Mouse (Mus musculus): Measurements from ENCODE around the gene Olfr800. TPM values are rescaled to one million over a fixed set of nuclear protein-coding genes. Genes with fewer than 3 reads are reported as not detected.

The Olfr800 gene
- not detected for total RNA-seq (2023)

DNA sequence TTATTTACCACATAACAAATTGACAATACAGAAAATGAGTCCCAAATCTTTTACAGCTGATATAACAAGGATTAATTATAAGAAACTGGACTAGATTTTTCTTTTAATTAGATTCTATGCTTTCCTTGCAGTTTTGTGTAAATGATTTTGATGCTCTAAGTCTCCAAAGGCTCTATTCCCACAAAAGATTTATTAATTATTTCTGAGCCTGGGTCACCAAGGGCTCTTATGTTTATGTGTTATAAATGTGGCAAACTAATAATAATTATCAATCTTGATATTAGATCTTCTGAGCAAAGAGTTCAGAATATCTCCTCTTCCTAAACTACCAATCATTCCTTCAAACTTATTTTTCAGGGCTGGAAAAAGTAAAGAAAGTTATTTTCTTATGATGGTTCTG lies at the start of gene Olfr800:
Gene Olfr800 (plus strand): TSS at position 301 of the 400 bp plus-strand sequence.

DNA sequence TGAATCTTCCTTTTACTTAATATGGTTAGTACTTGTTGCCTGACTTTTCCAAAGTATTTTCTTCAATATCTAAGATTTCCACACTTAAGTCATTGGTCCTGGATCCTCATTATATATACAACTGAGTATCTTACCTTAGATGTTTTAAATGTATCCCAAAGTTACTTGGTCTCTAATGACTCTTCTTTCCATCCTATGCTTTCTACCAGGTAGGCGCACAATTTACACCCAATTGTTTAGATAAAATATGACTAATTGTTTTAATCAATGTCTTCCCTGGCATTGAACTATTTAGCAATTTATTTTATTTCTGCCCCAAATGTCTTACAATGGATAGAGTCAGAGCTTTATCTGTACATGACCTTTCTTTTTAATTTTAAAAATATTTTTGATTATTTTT lies 45.0 kb upstream of the Olfr800 start, which contains the start of gene Olfr796:
Gene Olfr796 (minus strand): TSS at position 101 of the 400 bp plus-strand sequence.

DNA sequence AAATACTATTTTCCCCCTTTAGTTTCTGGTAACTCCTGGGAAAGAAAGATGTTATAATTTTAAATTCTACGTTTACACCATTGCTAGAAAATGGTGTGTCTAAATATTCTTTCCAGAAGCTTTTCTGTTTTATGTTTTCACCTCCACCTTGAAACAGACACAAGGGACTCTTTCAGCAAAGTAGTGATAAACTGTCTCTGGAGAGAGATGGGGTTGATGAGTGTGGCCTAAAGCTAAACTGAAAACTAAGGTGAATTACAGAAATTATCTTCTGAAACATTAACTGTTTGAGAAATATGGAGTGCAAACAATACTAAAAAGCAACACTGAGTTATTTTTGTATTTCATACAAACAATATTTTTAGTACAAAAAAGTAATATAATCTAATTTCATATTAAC lies 29.7 kb upstream of the Olfr800 start, which contains the start of gene Olfr798:
Gene Olfr798 (minus strand): TSS at position 101 of the 400 bp plus-strand sequence.

DNA sequence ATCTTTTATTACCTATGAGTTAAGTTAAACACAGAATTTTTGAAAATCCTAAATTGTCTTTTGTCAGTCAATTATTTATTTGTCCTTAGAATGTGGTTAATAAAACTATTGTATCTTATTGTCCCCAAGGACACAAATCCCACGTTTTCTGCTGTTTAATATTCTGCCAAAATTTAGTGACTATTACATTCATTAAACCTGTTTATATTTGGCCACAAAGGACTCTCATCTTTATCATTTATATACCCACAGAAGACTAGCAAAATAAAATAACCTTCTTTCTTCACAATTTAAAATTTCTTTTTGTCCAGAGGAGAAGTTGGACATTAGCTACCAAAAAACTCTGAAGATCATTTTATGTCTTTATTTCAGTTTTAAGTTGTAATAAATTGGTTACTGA lies 20.3 kb upstream of the Olfr800 start, which contains the start of gene Olfr799:
Gene Olfr799 (plus strand): TSS at position 301 of the 400 bp plus-strand sequence.

DNA sequence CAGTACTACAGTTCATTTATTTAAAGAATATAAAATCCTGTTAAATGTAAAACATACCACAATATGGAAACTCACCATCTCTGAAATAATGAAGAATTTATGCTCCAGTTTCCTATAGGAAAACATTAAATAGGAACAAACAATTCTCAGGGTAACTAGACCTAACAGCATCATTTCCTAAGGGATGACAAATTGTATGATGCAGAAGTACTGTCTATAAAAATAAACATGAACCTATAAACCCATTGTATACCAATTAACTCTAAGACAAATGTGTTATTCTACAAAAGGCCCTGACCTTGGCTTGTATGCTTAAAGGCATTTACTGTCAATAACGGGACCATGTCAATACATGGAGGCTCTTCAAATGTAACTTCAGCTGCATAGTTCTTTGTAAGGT lies 16.3 kb downstream of the Olfr800 start, which contains the start of gene Olfr801:
Gene Olfr801 (minus strand): TSS at position 101 of the 400 bp plus-strand sequence.

DNA sequence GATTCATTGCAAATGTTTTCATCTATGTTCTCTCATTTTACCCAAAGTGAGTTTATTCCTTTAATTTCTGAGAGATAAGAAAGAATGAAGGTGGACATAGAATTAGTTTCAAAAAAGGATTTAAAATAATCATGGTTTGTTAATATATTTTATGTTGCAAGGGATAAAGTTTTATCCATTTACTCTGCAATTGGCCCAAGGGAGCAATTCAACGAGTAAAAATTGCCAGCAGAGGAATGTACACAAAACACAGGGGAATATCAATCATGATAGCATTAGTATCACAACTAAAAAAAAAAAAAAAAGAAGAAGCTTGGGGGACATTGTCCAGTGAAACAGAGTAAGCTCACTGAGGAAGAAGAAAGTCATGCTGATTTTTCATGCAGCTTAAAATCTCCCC lies 30.6 kb downstream of the Olfr800 start, which contains the start of gene Olfr802:
Gene Olfr802 (minus strand): TSS at position 101 of the 400 bp plus-strand sequence.

DNA sequence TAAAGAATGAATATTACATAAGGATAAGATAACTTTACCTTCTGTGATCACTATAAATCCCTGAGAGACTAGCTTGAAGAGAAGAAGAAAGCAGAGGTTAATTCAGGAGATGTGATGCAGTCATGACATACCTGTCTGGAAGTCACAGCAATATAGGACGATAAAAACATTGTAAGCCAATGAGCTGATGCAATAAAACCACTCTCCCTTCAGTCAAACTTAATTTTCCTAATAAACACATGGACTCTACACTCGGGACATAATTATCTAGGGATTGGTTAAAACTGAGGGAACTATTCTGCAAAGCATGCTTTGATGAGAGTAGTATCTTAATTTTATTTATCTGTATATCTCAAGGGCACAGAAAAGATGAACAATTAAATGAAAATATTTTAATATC lies 36.7 kb downstream of the Olfr800 start, which contains the start of gene Olfr803:
Gene Olfr803 (minus strand): TSS at position 101 of the 400 bp plus-strand sequence.

DNA sequence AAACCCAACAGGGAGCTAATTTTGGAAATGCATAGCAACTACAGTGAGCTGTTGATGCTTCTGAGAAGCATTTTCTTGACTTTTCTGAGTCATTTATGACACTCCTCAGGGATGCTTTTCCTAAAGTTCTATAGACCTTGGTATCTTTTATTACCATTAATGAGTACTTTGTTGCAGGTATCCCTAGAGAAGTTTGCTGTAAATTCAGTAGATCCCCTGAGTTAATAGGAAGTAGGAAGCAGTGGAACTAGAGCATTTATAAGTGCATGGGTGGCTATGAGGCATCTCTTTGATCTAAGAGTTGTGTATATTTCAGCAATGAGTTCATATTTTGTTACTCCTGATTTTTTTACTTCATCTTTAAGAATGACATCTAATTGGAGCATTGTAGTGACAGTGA lies 45.4 kb downstream of the Olfr800 start, which contains the start of gene Olfr804:
Gene Olfr804 (plus strand): TSS at position 301 of the 400 bp plus-strand sequence.

Other genes with a start within 250 kb of the Olfr800 start
- gene Olfr786, start 230.4 kb upstream of the Olfr800 start, total RNA-seq (2023) = not detected
- gene Olfr787, start 195.8 kb upstream of the Olfr800 start, total RNA-seq (2023) = not detected
- gene Olfr788, start 186.7 kb upstream of the Olfr800 start, total RNA-seq (2023) = not detected
- not detected for gene Olfr789, start 172.9 kb upstream of the Olfr800 start, total RNA-seq (2023)
- gene Olfr790, start 159.2 kb upstream of the Olfr800 start, total RNA-seq (2023) = not detected
- not detected for gene Olfr791, start 135.9 kb upstream of the Olfr800 start, total RNA-seq (2023)
- not detected for gene Olfr792, start 118.5 kb upstream of the Olfr800 start, total RNA-seq (2023)
- gene Olfr794, start 90.0 kb upstream of the Olfr800 start, total RNA-seq (2023) = not detected
- gene Olfr796, start 45.1 kb upstream of the Olfr800 start, total RNA-seq (2023) = not detected
- gene Olfr798, start 29.8 kb upstream of the Olfr800 start, total RNA-seq (2023) = not detected
- not detected for gene Olfr799, start 20.2 kb upstream of the Olfr800 start, total RNA-seq (2023)
- gene Olfr801, start 16.2 kb downstream of the Olfr800 start, total RNA-seq (2023) = not detected
- not detected for gene Olfr802, start 30.5 kb downstream of the Olfr800 start, total RNA-seq (2023)
- not detected for gene Olfr803, start 36.6 kb downstream of the Olfr800 start, total RNA-seq (2023)
- not detected for gene Olfr804, start 45.5 kb downstream of the Olfr800 start, total RNA-seq (2023)
- not detected for gene Olfr805, start 71.7 kb downstream of the Olfr800 start, total RNA-seq (2023)
- not detected for gene Olfr806, start 84.2 kb downstream of the Olfr800 start, total RNA-seq (2023)
- not detected for gene Olfr807, start 100.1 kb downstream of the Olfr800 start, total RNA-seq (2023)
- not detected for gene Olfr808, start 107.8 kb downstream of the Olfr800 start, total RNA-seq (2023)
- not detected for gene Olfr809, start 116.9 kb downstream of the Olfr800 start, total RNA-seq (2023)
- gene Olfr810, start 137.2 kb downstream of the Olfr800 start, total RNA-seq (2023) = not detected
- not detected for gene Olfr811, start 146.7 kb downstream of the Olfr800 start, total RNA-seq (2023)
- gene Olfr812, start 188.4 kb downstream of the Olfr800 start, total RNA-seq (2023) = not detected
- not detected for gene Olfr813, start 197.7 kb downstream of the Olfr800 start, total RNA-seq (2023)
- not detected for gene Olfr814, start 222.2 kb downstream of the Olfr800 start, total RNA-seq (2023)
- gene Olfr815, start 248.2 kb downstream of the Olfr800 start, total RNA-seq (2023) = not detected

All from B cell, adult 67 days (primary cell).